ENCODE assay signal across 25 mouse cellular contexts in genomic region chr16:58534245-58535142, GRCm38 (mm10). TPM values are rescaled to one million over a fixed set of nuclear protein-coding genes. Genes with fewer than 3 reads are reported as not detected.
A peak's percentile ranks its signal among the peaks of the same experiment; 100 is the strongest.
DNase-seq lines count a peak whose midpoint lies in the region; ATAC-seq lines count a peak whose summit lies in the region.
"Had no signal": no experiment of that assay in that cellular context is flagged by ENCODE, and none has a peak within 500 bp of the region (broad histone marks: within the 10 kb centered on the region; RNA-seq: fewer than 3 reads in every experiment).

No protein-coding gene starts in this region.

- H3K4me3 ChIP-seq in liver, embryonic 13.5 days (replicated peaks): no peak overlapping the region
- H3K4me3 ChIP-seq in liver, embryonic 11.5 days (ENCODE audit: low read depth, low read length): no peak overlapping the region
- H3K4me3 ChIP-seq in liver, embryonic 15.5 days (replicated peaks): no peak overlapping the region
- H3K4me3 ChIP-seq: forebrain, embryonic 15.5 days; heart, adult 2 months; heart, embryonic 13.5 days; hindbrain, embryonic 12.5 days; limb, embryonic 10.5 days; midbrain, embryonic 13.5 days; neural tube, embryonic 12.5 days had no signal

- 0 out of 2 replicates have a peak overlapping the region, but pooled peaks have one; percentile 13 for H3K4me2 ChIP-seq in liver, embryonic 13.5 days
- H3K4me2 ChIP-seq in liver, embryonic 11.5 days: no peak overlapping the region
- peak overlapping the region; percentile 9; the same call in 1 of the 2 replicates for H3K4me2 ChIP-seq in liver, embryonic 15.5 days
- H3K4me2 ChIP-seq: forebrain, embryonic 15.5 days; heart, embryonic 13.5 days; hindbrain, embryonic 12.5 days; midbrain, embryonic 13.5 days; neural tube, embryonic 12.5 days had no signal

- ATAC-seq in liver, embryonic 13.5 days (ENCODE audit: low read depth): no peak
- no peak for ATAC-seq in liver, embryonic 11.5 days (replicated peaks; ENCODE audit: low FRiP score)
- peak; percentile 94 for ATAC-seq in activated CD4-positive, CD25-positive, alpha-beta regulatory T cell, adult 4 months
- ATAC-seq in liver, embryonic 15.5 days (ENCODE audit: insufficient read depth): no peak
- ATAC-seq: forebrain, embryonic 15.5 days; lung, postnatal 0 days; midbrain, embryonic 13.5 days had no signal

- WGBS in liver, embryonic 13.5 days (ENCODE audit: insufficient replicate concordance): 60% methylated on average over 7 of the region's 7 CpGs
- 74% methylated on average over 7 of the region's 7 CpGs for WGBS in liver, embryonic 11.5 days
- WGBS in liver, embryonic 15.5 days (ENCODE audit: insufficient replicate concordance): 60% methylated on average over 7 of the region's 7 CpGs

- H3K9ac ChIP-seq in liver, embryonic 13.5 days: peak overlapping the region; percentile 24
- H3K9ac ChIP-seq in liver, embryonic 11.5 days (ENCODE audit: low read depth, low read length): no peak overlapping the region
- no peak overlapping the region for H3K9ac ChIP-seq in liver, embryonic 15.5 days
- H3K9ac ChIP-seq: forebrain, embryonic 15.5 days; heart, embryonic 13.5 days; hindbrain, embryonic 12.5 days; midbrain, embryonic 13.5 days; neural tube, embryonic 12.5 days had no signal

- H3K36me3 ChIP-seq in liver, embryonic 13.5 days: no peaks in the 10 kb centered on the region
- H3K36me3 ChIP-seq in liver, embryonic 11.5 days (ENCODE audit: control insufficient read depth, insufficient read depth, low read length): no peaks in the 10 kb centered on the region
- no peaks in the 10 kb centered on the region for H3K36me3 ChIP-seq in liver, embryonic 15.5 days (replicated peaks)
- H3K36me3 ChIP-seq: forebrain, embryonic 15.5 days; heart, embryonic 13.5 days; hindbrain, embryonic 12.5 days; limb, embryonic 10.5 days; midbrain, embryonic 13.5 days; neural tube, embryonic 12.5 days had no signal

- peak overlapping the region; percentile 79 for H3K27ac ChIP-seq in liver, embryonic 13.5 days
- no peak overlapping the region for H3K27ac ChIP-seq in liver, embryonic 11.5 days (ENCODE audit: low read depth, low read length)
- H3K27ac ChIP-seq in liver, embryonic 15.5 days (replicated peaks): peak overlapping the region; percentile 68
- H3K27ac ChIP-seq: forebrain, embryonic 15.5 days; heart, adult 2 months; heart, embryonic 13.5 days; hindbrain, embryonic 12.5 days; limb, embryonic 10.5 days; midbrain, embryonic 13.5 days; neural tube, embryonic 12.5 days had no signal

- no peaks in the 10 kb centered on the region for H3K27me3 ChIP-seq in liver, embryonic 13.5 days
- no peaks in the 10 kb centered on the region for H3K27me3 ChIP-seq in liver, embryonic 11.5 days (replicated peaks; ENCODE audit: control insufficient read depth, insufficient read depth, low read length)
- no peaks in the 10 kb centered on the region for H3K27me3 ChIP-seq in liver, embryonic 15.5 days
- H3K27me3 ChIP-seq: forebrain, embryonic 15.5 days; heart, embryonic 13.5 days; hindbrain, embryonic 12.5 days; megakaryocyte, embryonic 14.5 days; midbrain, embryonic 13.5 days; neural tube, embryonic 12.5 days had no signal

- H3K9me3 ChIP-seq in liver, embryonic 13.5 days (replicated peaks): no peaks in the 10 kb centered on the region
- H3K9me3 ChIP-seq in liver, embryonic 11.5 days (ENCODE audit: control insufficient read depth, low read length): no peaks in the 10 kb centered on the region
- H3K9me3 ChIP-seq in liver, embryonic 15.5 days (replicated peaks): no peaks in the 10 kb centered on the region
- H3K9me3 ChIP-seq: forebrain, embryonic 15.5 days; heart, embryonic 13.5 days; hindbrain, embryonic 12.5 days; limb, embryonic 10.5 days; megakaryocyte, embryonic 14.5 days; midbrain, embryonic 13.5 days; neural tube, embryonic 12.5 days had no signal

- H3K4me1 ChIP-seq in liver, embryonic 13.5 days (replicated peaks): peaks cover 65% of the 10 kb centered on the region
- peaks cover 28% of the 10 kb centered on the region for H3K4me1 ChIP-seq in liver, embryonic 11.5 days (replicated peaks; ENCODE audit: control insufficient read depth, insufficient read depth, low read length)
- H3K4me1 ChIP-seq in liver, embryonic 15.5 days (replicated peaks): peaks cover 55% of the 10 kb centered on the region
- H3K4me1 ChIP-seq: forebrain, embryonic 15.5 days; neural tube, embryonic 12.5 days had no signal

- DNase-seq in liver, embryonic 13.5 days: no peak
- no peak for DNase-seq in liver, embryonic 11.5 days (ENCODE audit: low spot score)
- DNase-seq in CD4-positive, CD25-positive, alpha-beta regulatory T cell, adult 2 months (ENCODE audit: low read depth, low spot score): peak; percentile 62
- DNase-seq in kidney, adult 11 months: no peak
- no peak for DNase-seq in right cerebral cortex, postnatal 10 days (ENCODE audit: low spot score in 2 of 2)
- DNase-seq in adrenal gland, adult 18-20 months (ENCODE audit: low spot score in 2 of 2): no peak
- DNase-seq: adrenal gland, postnatal 14 days; B cell, adult 2 months; cerebellum, adult 8-10 months; gastrocnemius, postnatal 14 days; heart, adult 2 months; heart, postnatal 14 days; kidney, adult 8-10 months; kidney, postnatal 14 days; right cerebral cortex, postnatal 25 days had no signal

RNA-seq across cellular contexts. Expression of gene St3gal6, which starts 10.5 kb away (rescaled TPM):
- 43.5 and 47.6 TPM in 2 replicates for polyA plus RNA-seq in liver, embryonic 13.5 days (2015; fragmentation: Nextera tagmentation; extraction: Ambion mirVana)
- polyA plus RNA-seq in liver, embryonic 11.5 days (2014; fragmentation: Nextera tagmentation; extraction: Ambion mirVana): 66.0 and 67.9 TPM in 2 replicates
- 1 to 10 TPM; 4.6 to 7.4 TPM for polyA plus RNA-seq in activated CD4-positive, CD25-positive, alpha-beta regulatory T cell, adult 4 months (2017; shearing (Covaris generic))
- 25.7 and 26.7 TPM in 2 replicates for polyA plus RNA-seq in liver, embryonic 15.5 days (2015; fragmentation: Nextera tagmentation; extraction: Ambion mirVana)
- total RNA-seq in adrenal gland, adult 18-20 months (2021): 10 to 100 TPM; 23.1 to 29.1 TPM
